Mouse (Mus musculus) left cerebral cortex, postnatal 25 days (tissue): ENCODE measurements around the gene Efna1. TPM values are rescaled to one million over a fixed set of nuclear protein-coding genes. Genes with fewer than 3 reads are reported as not detected.

Experiments used
- DNase-seq, 2 experiments: peaks; one replicate each; pipeline ENCODE4 v3.0.0; 2022; ENCODE audit warnings: low spot score in 2 of 2, mixed read lengths in 1 of 2
- intact Hi-C: fragments of 180-260 bp; cut with DNase I; formaldehyde crosslinking; loops from one replicate; pipeline ENCODE4 v1.15.1; 2025
- total RNA-seq, 2 experiments: library from RNA; stranded (reverse); gene quantifications; 2 replicates each; pipeline ENCODE4 v1.2.3; 2021

Efna1 gene
- total RNA-seq, 2 experiments from 2014 or later: 4.1 to 5.2 TPM

- intact Hi-C loops: no loop called here
- no peak for DNase-seq
These were observed 4.6 kb upstream of the Efna1 start for GRCm38 (mm10) chr3:89285526-89285925.

- intact Hi-C loops: no loop called here
- DNase-seq: no peak
These were observed 3.3 kb upstream of the Efna1 start for GRCm38 (mm10) chr3:89284261-89284660.

- intact Hi-C loops: loop anchor here (1.0 kb wide), 1 partner anchor 32 kb away; no protein-coding TSS in a partner anchor
- no peak for DNase-seq
These were observed 1.3 kb upstream of the Efna1 start for GRCm38 (mm10) chr3:89282291-89282643.

GRCm38 (mm10) chr3:89281579-89282290, 793 bp upstream of the Efna1 start:
- intact Hi-C loops: loop anchor here (1.0 kb wide), 1 partner anchor 31 kb away; no protein-coding TSS in a partner anchor
- DNase-seq: peak; percentile 83 to 88

- intact Hi-C loops: no loop called here
- peak in 1 of 2 experiments; percentile 42 for DNase-seq
These were observed 814 bp downstream of the Efna1 start for GRCm38 (mm10) chr3:89280050-89280605.

- intact Hi-C loops: no loop called here
- peak; percentile 68 to 82 for DNase-seq
These were observed 1.6 kb downstream of the Efna1 start for GRCm38 (mm10) chr3:89279153-89279890.

GRCm38 (mm10) chr3:89278643-89279042, 2.3 kb downstream of the Efna1 start:
- intact Hi-C loops: no loop called here
- DNase-seq: no peak

GRCm38 (mm10) chr3:89278107-89278506, 2.8 kb downstream of the Efna1 start:
- DNase-seq: no peak
- intact Hi-C loops: no loop called here

- DNase-seq: peak in 1 of 2 experiments; percentile 66
- intact Hi-C loops: no loop called here
These were observed 3.5 kb downstream of the Efna1 start for GRCm38 (mm10) chr3:89277281-89278021.

- intact Hi-C loops: no loop called here
- no peak for DNase-seq
These were observed 4.9 kb downstream of the Efna1 start for GRCm38 (mm10) chr3:89276061-89276460.

GRCm38 (mm10) chr3:89271760-89272159, 9.2 kb downstream of the Efna1 start:
- intact Hi-C loops: no loop called here
- no peak for DNase-seq

- intact Hi-C loops: no loop called here
- peak; percentile 54 to 90 for DNase-seq
These were observed 10.1 kb downstream of the Efna1 start for GRCm38 (mm10) chr3:89270891-89271290.

- peak; percentile 81 to 86 for DNase-seq
- intact Hi-C loops: no loop called here
These were observed 10.7 kb downstream of the Efna1 start, which contains the start of gene Slc50a1 for GRCm38 (mm10) chr3:89270051-89270755. Gene Slc50a1, minus strand, starts transcription at chr3:89270570.

GRCm38 (mm10) chr3:89268916-89269315, 12.0 kb downstream of the Efna1 start:
- intact Hi-C loops: no loop called here

GRCm38 (mm10) chr3:89266439-89266893, 14.5 kb downstream of the Efna1 start:
- peak; percentile 84 to 91 for DNase-seq
- intact Hi-C loops: no loop called here

More at GRCm38 (mm10) chr3:89268916-89269315, 12.0 kb downstream of the Efna1 start:
- no peak for DNase-seq

GRCm38 (mm10) chr3:89262417-89262816, 18.5 kb downstream of the Efna1 start:
- intact Hi-C loops: no loop called here
- no peak for DNase-seq

GRCm38 (mm10) chr3:89260211-89260610, 20.7 kb downstream of the Efna1 start:
- DNase-seq: no peak
- intact Hi-C loops: no loop called here

GRCm38 (mm10) chr3:89259076-89259475, 21.9 kb downstream of the Efna1 start, which contains the start of gene Dpm3:
Gene Dpm3, plus strand, starts transcription at chr3:89259358.
- intact Hi-C loops: loop anchor here (5.0 kb wide), 1 partner anchor 38 kb away; no protein-coding TSS in a partner anchor

GRCm38 (mm10) chr3:89256177-89256576, 24.8 kb downstream of the Efna1 start:
- DNase-seq: no peak
- intact Hi-C loops: loop anchor here (5.0 kb wide), 1 partner anchor 41 kb away; no protein-coding TSS in a partner anchor

More at GRCm38 (mm10) chr3:89259076-89259475, 21.9 kb downstream of the Efna1 start, which contains the start of gene Dpm3:
- peak in 1 of 2 experiments; percentile 61 for DNase-seq
